Mouse (Mus musculus) adrenal gland, postnatal 4 days (tissue): ENCODE data around the gene Ankmy1. TPM values are rescaled to one million over a fixed set of nuclear protein-coding genes. Genes with fewer than 3 reads are reported as not detected.

ENCODE experiments used
- DNase-seq, 2 experiments: peaks; one replicate each; pipeline ENCODE4 v3.0.0; 2021 to 2022; ENCODE audit warnings: low spot score in 2 of 2, mixed read lengths in 2 of 2
- total RNA-seq, 2 experiments: library from RNA; stranded (reverse); gene quantifications; 2 replicates each; pipeline ENCODE4 v1.2.3; 2021

The Ankmy1 gene
- total RNA-seq, 2 experiments from 2014 or later = 1.2 TPM

- no peak for DNase-seq
Measured at GRCm38 (mm10) chr1:92912286-92912685, 9.6 kb upstream of the Ankmy1 start.

GRCm38 (mm10) chr1:92911721-92912138 lies 9.0 kb upstream of the Ankmy1 start:
- DNase-seq = no peak

- DNase-seq = peak; percentile 22 to 33
Measured at GRCm38 (mm10) chr1:92910925-92911720, 8.4 kb upstream of the Ankmy1 start.

GRCm38 (mm10) chr1:92910239-92910885 lies 7.7 kb upstream of the Ankmy1 start, which contains the start of gene Rnpepl1:
Gene Rnpepl1, plus strand, starts transcription at chr1:92910783.
- DNase-seq = peak; percentile 56

GRCm38 (mm10) chr1:92909068-92909467 lies 6.4 kb upstream of the Ankmy1 start:
- DNase-seq = no peak

- no peak for DNase-seq
Measured at GRCm38 (mm10) chr1:92908664-92909063, 6.0 kb upstream of the Ankmy1 start.

GRCm38 (mm10) chr1:92907632-92908360 lies 5.1 kb upstream of the Ankmy1 start:
- no peak for DNase-seq

GRCm38 (mm10) chr1:92906779-92907631 lies 4.3 kb upstream of the Ankmy1 start, which contains the start of gene Dusp28:
Gene Dusp28, plus strand, starts transcription at chr1:92906981.
- DNase-seq = peak; percentile 60 to 83

GRCm38 (mm10) chr1:92905703-92906310 lies 3.1 kb upstream of the Ankmy1 start:
- no peak for DNase-seq

GRCm38 (mm10) chr1:92903627-92904026 lies 921 bp upstream of the Ankmy1 start:
- DNase-seq = no peak

- DNase-seq = peak; percentile 41 to 53
Measured at GRCm38 (mm10) chr1:92895089-92895488, 7.6 kb downstream of the Ankmy1 start.

- no peak for DNase-seq
Measured at GRCm38 (mm10) chr1:92893896-92894295, 8.8 kb downstream of the Ankmy1 start.

- DNase-seq = no peak
Measured at GRCm38 (mm10) chr1:92892791-92893190, 9.9 kb downstream of the Ankmy1 start.

- no peak for DNase-seq
Measured at GRCm38 (mm10) chr1:92888901-92889655, 13.6 kb downstream of the Ankmy1 start.

- no peak for DNase-seq
Measured at GRCm38 (mm10) chr1:92881982-92882381, 20.7 kb downstream of the Ankmy1 start.

- no peak for DNase-seq
Measured at GRCm38 (mm10) chr1:92880101-92880500, 22.6 kb downstream of the Ankmy1 start.

- no peak for DNase-seq
Measured at GRCm38 (mm10) chr1:92879266-92879665, 23.4 kb downstream of the Ankmy1 start.

- DNase-seq = no peak
Measured at GRCm38 (mm10) chr1:92878066-92878741, 24.5 kb downstream of the Ankmy1 start.

- no peak for DNase-seq
Measured at GRCm38 (mm10) chr1:92877431-92877978, 25.2 kb downstream of the Ankmy1 start.
